Mouse (Mus musculus) liver, embryonic 14.5 days (tissue): Measurements from ENCODE around the gene Pdlim5. TPM values are rescaled to one million over a fixed set of nuclear protein-coding genes. Genes with fewer than 3 reads are reported as not detected.

ENCODE experiments used
- ATAC-seq: fragments of 200-750 bp; cut with Nextera tagmentation; 2 replicates; pipeline ENCODE4 v1.8.0; 2017; ENCODE audit warnings: moderate number of reproducible peaks, mild to moderate bottlenecking, moderate library complexity; ENCODE audit not compliant: insufficient read depth
- DNase-seq, 3 experiments: peaks; one replicate each; pipeline ENCODE4 v3.0.0-alpha.2; 2012 to 2013; ENCODE audit warnings: low read depth in 3 of 3, low spot score in 3 of 3
- H3K27ac ChIP-seq: fragments of 300-500 bp; sonication (generic); 2 replicates; pipeline ENCODE4 v1.5.1; 2014; ENCODE audit warnings: moderate library complexity, mild to moderate bottlenecking, control low read depth, inconsistent platforms
- H3K27me3 ChIP-seq: fragments of 300-500 bp; sonication (generic); 2 replicates; pipeline ENCODE4 v1.6.1; 2014; ENCODE audit warnings: mild to moderate bottlenecking, low read length, moderate library complexity; ENCODE audit not compliant: control insufficient read depth, insufficient read depth
- H3K36me3 ChIP-seq: fragments of 300-500 bp; sonication (generic); replicated peaks from 2 replicates; pipeline ENCODE4 v1.6.1; 2014; ENCODE audit warnings: low read depth; ENCODE audit not compliant: control insufficient read depth, insufficient read depth
- H3K4me1 ChIP-seq, 2 experiments: fragments of 200-500 bp in 1 of 2; fragments of 300-500 bp in 1 of 2; sonication (generic) in 1 of 2; replicated peaks; 2 replicates each; pipeline ENCODE4 v1.6.1; 2012 to 2014; ENCODE audit warnings: antibody characterized with exemption in 1 of 2, inconsistent platforms in 1 of 2, low read length in 1 of 2; ENCODE audit not compliant: control insufficient read depth in 2 of 2, insufficient read depth in 2 of 2
- H3K4me2 ChIP-seq: fragments of 300-500 bp; sonication (generic); 2 replicates; pipeline ENCODE4 v1.6.1; 2014; ENCODE audit warnings: low read depth, mild to moderate bottlenecking, control low read depth, moderate library complexity
- H3K4me3 ChIP-seq, 2 experiments: fragments of 200-500 bp in 1 of 2; fragments of 300-500 bp in 1 of 2; sonication (generic) in 1 of 2; 2 replicates each; pipeline ENCODE4 v1.5.1; 2012 to 2014; ENCODE audit warnings: low read depth in 2 of 2, low read length in 2 of 2, mild to moderate bottlenecking in 2 of 2, control low read depth in 1 of 2, inconsistent platforms in 1 of 2, moderate library complexity in 1 of 2; ENCODE audit not compliant: insufficient read depth in 1 of 2
- H3K9ac ChIP-seq: fragments of 300-500 bp; sonication (generic); replicated peaks from 2 replicates; pipeline ENCODE4 v1.6.1; 2014; ENCODE audit warnings: mild to moderate bottlenecking, control low read depth, moderate library complexity
- H3K9me3 ChIP-seq: fragments of 300-500 bp; sonication (generic); 2 replicates; pipeline ENCODE4 v1.6.1; 2016; ENCODE audit warnings: low read length, mixed read lengths; ENCODE audit not compliant: control insufficient read depth
- CTCF ChIP-seq: IDR thresholded peaks from 2 replicates; pipeline ENCODE4 v1.5.1; 2016; ENCODE audit warnings: antibody characterized with exemption, low read depth, control low read depth
- EP300 ChIP-seq: IDR thresholded peaks from 2 replicates; pipeline ENCODE4 v1.6.1; 2016; ENCODE audit warnings: antibody characterized with exemption, low read depth
- WGBS: fragments of 180-500 bp; shearing (Covaris S2); extraction: QIAGEN DNeasy Blood & Tissue Kit; methylation state at CpG from one replicate; pipeline ENCODE4 v1.1.7; 2014; ENCODE audit not compliant: insufficient replicate concordance; 5-methylcytosine and 5-hydroxymethylcytosine counted together
- polyA plus RNA-seq, 2 experiments: library from polyadenylated mRNA; depleted of rRNA in 1 of 2; stranded (reverse) in 1 of 2; unstranded in 1 of 2; fragments of >200 nt; fragmentation: Nextera tagmentation in 1 of 2; extraction: Ambion mirVana in 1 of 2; gene quantifications; 2 replicates each; pipeline versions ENCODE4 v1.2.1 to v1.2.3; 2012 to 2014

Pdlim5 gene
- polyA plus RNA-seq, 2 experiments, result 7.9 to 8.4 TPM

- H3K4me2 ChIP-seq, result no peak overlapping the region
- WGBS, result 74% methylated on average over 2 of the region's 2 CpGs
- TF ChIP-seq CTCF (no peak), EP300 (no peak)
- H3K4me3 ChIP-seq, result no peak overlapping the region
- H3K9ac ChIP-seq, result no peak overlapping the region
- H3K4me1 ChIP-seq, result 0 out of 4 replicates have a peak, but pooled peaks cover 0 to 5% of the 10 kb centered on the region in 2 experiments
- no peaks in the 10 kb centered on the region; the same call in 1 of the 2 replicates for H3K36me3 ChIP-seq
- DNase-seq, result no peak
- H3K9me3 ChIP-seq, result no peaks in the 10 kb centered on the region
- no peaks in the 10 kb centered on the region for H3K27me3 ChIP-seq
- H3K27ac ChIP-seq, result no peak overlapping the region
- ATAC-seq, result no peak
These were observed 5.2 kb downstream of the Pdlim5 start for GRCm38 (mm10) chr3:142390288-142390687.

DNA sequence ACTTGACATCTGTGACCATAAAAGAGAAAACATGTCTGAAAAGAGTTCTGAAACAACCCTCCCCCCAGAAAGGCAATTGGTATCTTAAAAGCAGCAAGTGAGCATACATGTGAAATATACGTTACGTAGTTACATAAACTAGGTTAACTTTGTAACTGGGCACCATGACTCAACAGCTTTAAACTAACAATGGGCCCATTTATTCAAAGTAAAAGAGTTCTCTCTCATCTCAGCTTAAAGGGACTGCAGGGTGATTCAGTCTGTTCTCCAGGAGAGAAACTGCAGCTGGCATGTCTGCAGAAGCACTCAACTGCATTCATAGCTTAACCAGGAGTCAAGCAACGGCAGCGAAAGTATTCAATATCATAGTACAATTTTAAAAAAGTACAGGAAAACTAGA, 7.3 kb downstream of the Pdlim5 start:
- Histone ChIP-seq H3K4me3 (no peak overlapping the region), H3K4me1 (no peaks in the 10 kb centered on the region), H3K27me3 (no peaks in the 10 kb centered on the region), H3K27ac (no peak overlapping the region), H3K4me2 (no peak overlapping the region), H3K36me3 (no peaks in the 10 kb centered on the region; the same call in 1 of the 2 replicates), H3K9me3 (no peaks in the 10 kb centered on the region), H3K9ac (no peak overlapping the region)
- no peak for ATAC-seq
- WGBS, result 83% methylated on average over 4 of the region's 4 CpGs
- no peak for TF ChIP-seq CTCF
- TF ChIP-seq EP300, result no peak
- DNase-seq, result no peak

DNA sequence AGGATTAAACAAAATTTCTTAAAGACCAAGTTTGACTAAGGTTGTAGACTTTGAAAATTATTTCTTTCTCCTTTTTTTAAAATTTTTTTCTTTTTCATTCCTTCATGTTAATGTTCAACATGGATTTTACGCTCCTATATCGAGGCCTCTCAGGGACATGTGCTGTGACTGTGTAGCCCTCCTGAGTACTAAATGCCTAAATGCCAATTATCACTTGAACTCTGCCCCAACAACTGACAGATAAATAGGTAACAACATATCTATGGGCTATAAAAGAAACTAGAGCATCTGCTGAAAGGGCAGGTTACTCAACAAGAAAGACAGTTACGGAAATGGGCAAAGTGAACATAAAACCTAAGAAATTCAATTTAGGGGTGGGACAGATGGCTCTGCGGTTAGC, 9.0 kb downstream of the Pdlim5 start:
- no peaks in the 10 kb centered on the region for H3K9me3 ChIP-seq
- no peaks in the 10 kb centered on the region; the same call in 1 of the 2 replicates for H3K36me3 ChIP-seq
- TF ChIP-seq EP300 (no peak), CTCF (no peak)
- no peak overlapping the region for H3K4me2 ChIP-seq
- H3K9ac ChIP-seq, result no peak overlapping the region
- H3K27me3 ChIP-seq, result no peaks in the 10 kb centered on the region
- 88% methylated on average over 4 of the region's 4 CpGs for WGBS
- DNase-seq (no peak), ATAC-seq (no peak)
- no peak overlapping the region for H3K27ac ChIP-seq
- H3K4me3 ChIP-seq, result no peak overlapping the region
- H3K4me1 ChIP-seq, result no peaks in the 10 kb centered on the region

GRCm38 (mm10) chr3:142385690-142386089, 9.8 kb downstream of the Pdlim5 start:
- ATAC-seq (no peak), DNase-seq (no peak)
- Histone ChIP-seq H3K4me3 (no peak overlapping the region), H3K27ac (no peak overlapping the region), H3K4me2 (no peak overlapping the region), H3K36me3 (no peaks in the 10 kb centered on the region; the same call in 1 of the 2 replicates), H3K9ac (no peak overlapping the region), H3K27me3 (no peaks in the 10 kb centered on the region), H3K9me3 (no peaks in the 10 kb centered on the region), H3K4me1 (no peaks in the 10 kb centered on the region)
- WGBS, result 76% methylated on average over 2 of the region's 2 CpGs
- TF ChIP-seq EP300, result no peak
- TF ChIP-seq CTCF, result no peak

GRCm38 (mm10) chr3:142376638-142377037, 18.9 kb downstream of the Pdlim5 start:
- 67% methylated on average over 1 of the region's 1 CpGs for WGBS

More at GRCm38 (mm10) chr3:142376638-142377037, 18.9 kb downstream of the Pdlim5 start:
- Histone ChIP-seq H3K4me1 (no peaks in the 10 kb centered on the region), H3K9ac (no peak overlapping the region), H3K9me3 (no peaks in the 10 kb centered on the region), H3K4me3 (no peak overlapping the region), H3K27ac (no peak overlapping the region), H3K27me3 (no peaks in the 10 kb centered on the region), H3K4me2 (no peak overlapping the region), H3K36me3 (no peaks in the 10 kb centered on the region)
- DNase-seq, result no peak
- ATAC-seq, result no peak
- no peak for TF ChIP-seq EP300
- TF ChIP-seq CTCF, result no peak
